Mouse (Mus musculus): ENCODE data around the gene Gm17577.
"Not testable (repeated sequence)": the region's sequence is repeated elsewhere in the genome, so short reads cannot be mapped to it uniquely, and the experiment has no call there.

Gm17577 gene

DNA sequence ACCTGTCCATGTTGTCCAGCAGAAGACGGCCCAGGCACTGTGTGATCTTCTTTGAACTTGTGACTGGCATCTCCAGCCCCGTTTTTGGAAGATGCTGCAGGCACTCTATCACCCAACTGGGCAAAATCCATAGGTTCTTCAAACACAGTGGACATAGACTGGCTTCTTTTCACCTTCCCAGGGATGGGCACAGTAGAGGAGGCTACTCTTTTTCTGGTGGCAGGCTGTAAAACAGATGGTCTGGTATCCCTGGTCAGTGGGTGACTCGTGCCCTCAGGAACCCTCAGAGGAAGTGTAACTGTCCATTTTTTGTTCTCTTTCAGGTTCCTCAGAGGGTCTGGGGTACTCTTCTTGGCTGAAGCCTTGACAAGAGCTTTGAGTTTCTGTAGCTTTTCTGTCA, at the start of gene Gm17577:
Gene Gm17577 (minus strand): TSS at position 101 of the 400 bp plus-strand sequence.
- DNase-seq (ENCODE audit: low read depth, low spot score) = not testable (repeated sequence)

DNA sequence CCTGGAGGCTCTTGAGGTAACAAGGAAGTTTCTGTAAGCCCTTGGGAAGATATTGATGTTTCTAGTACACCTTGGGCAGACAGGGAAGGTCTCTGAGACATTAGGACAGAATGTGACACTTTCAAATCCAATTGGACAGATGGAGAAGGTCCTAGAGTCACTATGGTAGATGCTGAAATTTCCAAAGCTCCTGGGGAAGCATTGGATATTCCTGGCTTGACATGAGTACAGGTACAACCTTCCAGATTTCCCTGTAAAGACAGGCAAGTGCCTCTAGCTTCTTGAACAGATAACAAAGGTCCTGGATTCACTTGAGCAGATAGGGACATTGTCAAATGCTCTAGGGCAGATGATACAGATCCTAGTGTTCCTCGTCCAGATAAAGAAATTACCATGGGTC, 24.3 kb downstream of the Gm17577 start, which contains the start of gene Srsx:
Gene Srsx (minus strand): TSS at position 101 of the 400 bp plus-strand sequence.
- DNase-seq (ENCODE audit: low read depth, low spot score) = not testable (repeated sequence)

Measured in ES-CJ7 (cell line).